Mouse (Mus musculus): Measurements from ENCODE around the gene Wfikkn1. TPM values are rescaled to one million over a fixed set of nuclear protein-coding genes. Genes with fewer than 3 reads are reported as not detected.

Wfikkn1 gene
- polyA plus RNA-seq, 1 experiment from 2014 or later, result 0.55 TPM

DNA sequence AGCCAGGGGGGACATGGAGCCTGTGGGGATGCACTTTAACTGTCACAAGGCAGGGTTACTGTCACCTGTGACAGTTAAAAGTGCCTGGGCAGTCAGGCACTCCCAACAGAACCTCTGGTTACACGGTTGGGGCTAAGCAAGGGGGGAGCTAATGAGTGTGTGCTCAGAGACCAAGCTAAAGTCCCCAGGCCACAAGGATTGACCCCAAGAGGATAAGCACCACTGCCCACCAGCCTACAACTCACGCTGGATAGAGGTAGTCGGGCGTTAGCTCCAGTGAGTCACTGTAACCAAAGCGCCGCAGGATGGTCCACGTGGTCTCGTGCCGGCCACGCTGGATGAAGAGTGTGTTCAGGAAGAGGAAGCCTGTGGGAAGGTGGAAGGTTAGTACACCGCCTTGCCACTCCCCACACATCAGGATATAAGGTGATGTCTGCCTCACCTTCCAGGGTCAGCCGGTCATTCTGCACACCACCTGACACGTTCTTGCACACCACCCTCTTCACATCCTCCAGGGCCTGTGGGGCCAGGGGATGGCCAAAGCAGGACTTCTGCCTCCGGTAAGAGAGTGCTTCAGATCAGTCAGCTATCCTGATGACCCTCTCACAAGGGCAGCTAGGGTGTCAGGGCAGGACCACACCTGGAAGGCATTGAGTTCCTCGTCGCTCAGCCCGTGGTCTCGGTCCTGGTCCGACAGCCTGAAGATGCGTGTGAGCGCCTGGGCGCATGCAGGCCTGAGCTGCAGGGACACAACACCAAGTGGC lies 39.4 kb downstream of the Wfikkn1 start, which contains the start of gene Gm20683:
Gm20683 (minus strand) TSS at position 647 of the 764 bp plus-strand sequence.
- no peaks in the 10 kb centered on the region for H3K9me3 ChIP-seq
- WGBS, result 93% methylated on average over 22 of the region's 22 CpGs
- H3K4me3 ChIP-seq (replicated peaks), result no peak within 1 kb of the TSS
- H3K4me1 ChIP-seq, result peaks cover 33% of the 10 kb centered on the region
- no peak within 1 kb of the TSS for H3K9ac ChIP-seq
- peaks cover 41% of the 10 kb centered on the region for H3K36me3 ChIP-seq
- no peaks in the 10 kb centered on the region for H3K27me3 ChIP-seq (replicated peaks)
- H3K4me2 ChIP-seq, result no peak within 1 kb of the TSS
- no peak within 1 kb of the TSS for H3K27ac ChIP-seq
- no peak for ATAC-seq (ENCODE audit: insufficient read depth, low FRiP score, low read depth)

DNA sequence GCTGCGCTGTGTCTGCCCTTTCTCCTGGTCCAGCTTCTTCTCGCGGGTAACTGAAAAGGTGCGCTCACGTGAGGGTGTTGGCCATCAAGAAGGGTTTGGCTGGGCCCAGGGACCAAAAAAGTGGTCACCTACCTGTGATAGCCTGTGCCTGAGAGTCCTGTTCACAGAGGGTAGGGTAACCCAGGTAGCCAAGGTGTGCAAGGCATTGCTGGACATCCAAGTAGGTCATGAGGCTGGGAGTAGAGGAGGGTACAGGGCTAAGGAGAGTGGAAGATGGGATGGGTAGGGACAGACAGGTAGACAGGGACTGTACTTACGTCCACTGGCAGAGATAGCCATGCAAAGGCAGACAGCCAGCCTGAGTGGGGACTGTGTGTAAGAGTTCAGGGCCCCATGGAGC lies 40.1 kb downstream of the Wfikkn1 start:
- Histone ChIP-seq H3K27ac (no peak overlapping the region), H3K36me3 (peaks cover 39% of the 10 kb centered on the region), H3K4me3 (replicated peaks) (no peak overlapping the region), H3K9me3 (no peaks in the 10 kb centered on the region), H3K4me2 (no peak overlapping the region), H3K9ac (no peak overlapping the region), H3K4me1 (peaks cover 41% of the 10 kb centered on the region), H3K27me3 (replicated peaks) (no peaks in the 10 kb centered on the region)
- ATAC-seq (ENCODE audit: insufficient read depth, low FRiP score, low read depth), result no peak
- WGBS, result 94% methylated on average over 6 of the region's 6 CpGs

DNA sequence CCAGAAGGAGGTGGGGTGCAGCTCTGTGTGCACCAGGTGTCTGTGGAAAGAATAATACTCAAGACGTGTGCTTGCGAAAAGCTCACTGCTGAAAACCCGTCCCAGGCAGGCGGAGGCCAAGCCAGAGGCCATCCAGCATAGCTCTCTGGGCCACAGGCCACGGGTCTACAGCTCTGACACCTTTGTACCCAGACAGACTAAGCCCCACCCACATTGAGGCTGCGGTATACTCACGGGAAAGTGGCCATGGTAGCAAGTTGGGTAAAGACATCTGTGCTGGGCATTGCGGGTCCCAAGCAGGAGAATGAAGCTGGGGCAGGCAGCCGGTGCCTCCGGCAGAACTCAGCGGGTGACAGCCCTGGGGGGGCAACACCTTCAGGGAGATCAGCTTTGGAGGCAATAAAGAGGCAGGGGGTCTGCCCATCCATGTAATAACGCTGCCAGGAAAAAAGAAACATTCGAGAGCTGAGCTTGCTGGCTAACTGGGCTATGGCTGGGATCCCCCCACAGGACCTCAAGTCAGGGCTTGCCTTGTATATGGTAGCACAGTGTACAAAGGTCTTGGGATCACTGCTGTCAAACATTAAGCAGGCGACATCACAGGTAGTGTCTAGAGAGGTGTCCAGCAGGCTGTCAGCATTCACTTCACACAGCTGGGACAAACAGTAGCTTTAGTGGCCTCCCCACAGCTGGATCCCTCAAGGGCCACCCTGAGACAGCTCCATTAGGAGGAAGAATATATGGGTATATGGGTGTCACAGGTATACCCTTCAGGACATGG lies 41.0 kb downstream of the Wfikkn1 start:
- Histone ChIP-seq H3K4me1 (peaks cover 45% of the 10 kb centered on the region), H3K36me3 (peaks cover 37% of the 10 kb centered on the region), H3K4me3 (replicated peaks) (no peak overlapping the region), H3K27me3 (replicated peaks) (no peaks in the 10 kb centered on the region), H3K27ac (no peak overlapping the region), H3K4me2 (no peak overlapping the region), H3K9ac (no peak overlapping the region), H3K9me3 (no peaks in the 10 kb centered on the region)
- WGBS, result 82% methylated on average over 14 of the region's 14 CpGs
- ATAC-seq (ENCODE audit: insufficient read depth, low FRiP score, low read depth), result no peak

DNA sequence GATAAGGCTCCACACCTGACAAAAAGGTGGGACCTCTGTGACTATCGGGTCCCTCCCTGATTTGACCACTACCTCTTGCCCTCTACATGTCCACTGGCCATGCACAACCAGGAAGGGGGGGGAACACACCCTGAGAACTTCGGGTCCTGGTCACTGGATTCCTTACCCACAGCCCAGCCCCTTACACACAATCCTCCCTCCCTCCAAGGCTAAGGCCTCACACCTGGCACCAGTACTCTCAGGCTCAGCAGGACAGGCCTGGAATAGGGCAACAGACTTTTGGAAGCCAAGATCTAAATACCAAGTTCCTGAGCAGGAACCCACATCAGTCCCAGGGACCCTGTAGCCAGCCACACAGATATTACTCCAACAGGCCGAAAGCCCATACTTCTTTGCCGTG lies 41.8 kb downstream of the Wfikkn1 start:
- Histone ChIP-seq H3K36me3 (peaks cover 37% of the 10 kb centered on the region), H3K4me1 (peaks cover 50% of the 10 kb centered on the region)

DNA sequence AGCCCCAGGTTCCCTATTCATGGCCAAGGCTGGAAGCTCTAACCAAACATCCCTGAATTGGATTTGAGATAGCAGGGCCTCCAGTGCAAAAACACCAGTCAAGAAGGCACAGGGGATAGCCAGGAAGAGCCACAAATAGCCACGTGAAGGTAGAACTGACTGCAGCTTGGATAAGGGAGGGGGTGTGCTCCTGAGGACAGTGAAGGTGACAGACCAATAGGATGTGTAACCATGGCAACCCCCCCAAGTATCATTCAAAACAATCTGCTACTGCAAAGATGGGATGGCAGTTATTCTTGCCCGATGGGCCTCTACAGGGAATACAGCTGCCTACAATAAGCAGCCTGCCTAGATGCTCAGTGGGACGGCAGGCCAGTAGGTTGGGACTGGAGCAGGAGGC lies 43.1 kb downstream of the Wfikkn1 start:
- Histone ChIP-seq H3K36me3 (peaks cover 37% of the 10 kb centered on the region), H3K27ac (peak overlapping the region; percentile 48), H3K27me3 (replicated peaks) (no peaks in the 10 kb centered on the region), H3K4me1 (peaks cover 44% of the 10 kb centered on the region), H3K4me3 (replicated peaks) (peak overlapping the region; percentile 39; the same call in 1 of the 2 replicates), H3K9me3 (no peaks in the 10 kb centered on the region), H3K4me2 (peak overlapping the region; percentile 81), H3K9ac (no peak overlapping the region)
- no peak for ATAC-seq (ENCODE audit: insufficient read depth, low FRiP score, low read depth)
- WGBS, result 52% methylated on average over 3 of the region's 3 CpGs

More for the DNA sequence above, 41.8 kb downstream of the Wfikkn1 start:
- 84% methylated on average over 4 of the region's 4 CpGs for WGBS
- Histone ChIP-seq H3K27ac (0 out of 2 replicates have a peak overlapping the region, but pooled peaks have one; percentile 31), H3K4me2 (no peak overlapping the region), H3K27me3 (replicated peaks) (no peaks in the 10 kb centered on the region), H3K9me3 (no peaks in the 10 kb centered on the region), H3K9ac (no peak overlapping the region), H3K4me3 (replicated peaks) (no peak overlapping the region)
- no peak for ATAC-seq (ENCODE audit: insufficient read depth, low FRiP score, low read depth)

DNA sequence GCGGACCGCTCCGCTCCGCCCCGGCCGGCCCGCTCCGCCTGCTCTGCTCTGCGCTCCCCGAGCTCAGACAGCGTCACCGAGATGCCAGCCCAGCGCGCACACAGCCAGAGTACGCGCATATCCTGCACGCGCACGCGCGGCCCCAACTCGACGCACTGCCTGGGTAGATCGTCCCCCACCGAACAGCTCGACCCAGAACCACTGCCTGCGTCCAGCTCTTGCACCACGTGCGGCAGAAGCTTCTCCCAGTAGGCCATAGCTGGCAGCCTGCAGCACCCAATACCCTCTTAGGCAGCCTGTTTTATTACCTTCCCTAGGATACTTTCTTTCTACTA lies 43.6 kb downstream of the Wfikkn1 start, which contains the start of gene Rhbdl1:
Rhbdl1 (minus strand) TSS at position 220 of the 335 bp plus-strand sequence.
- Histone ChIP-seq H3K4me3 (replicated peaks) (peak within 1 kb of the TSS; percentile 39), H3K9me3 (no peaks in the 10 kb centered on the region), H3K4me1 (peaks cover 45% of the 10 kb centered on the region), H3K4me2 (peak within 1 kb of the TSS; percentile 81), H3K36me3 (peaks cover 32% of the 10 kb centered on the region), H3K9ac (peak within 1 kb of the TSS; percentile 54), H3K27me3 (replicated peaks) (no peaks in the 10 kb centered on the region), H3K27ac (peak within 1 kb of the TSS; percentile 48)
- WGBS, result 2% methylated on average over 26 of the region's 29 CpGs
- ATAC-seq (ENCODE audit: insufficient read depth, low FRiP score, low read depth), result 0 out of 2 replicates have a peak, but pooled peaks have one; percentile 1

DNA sequence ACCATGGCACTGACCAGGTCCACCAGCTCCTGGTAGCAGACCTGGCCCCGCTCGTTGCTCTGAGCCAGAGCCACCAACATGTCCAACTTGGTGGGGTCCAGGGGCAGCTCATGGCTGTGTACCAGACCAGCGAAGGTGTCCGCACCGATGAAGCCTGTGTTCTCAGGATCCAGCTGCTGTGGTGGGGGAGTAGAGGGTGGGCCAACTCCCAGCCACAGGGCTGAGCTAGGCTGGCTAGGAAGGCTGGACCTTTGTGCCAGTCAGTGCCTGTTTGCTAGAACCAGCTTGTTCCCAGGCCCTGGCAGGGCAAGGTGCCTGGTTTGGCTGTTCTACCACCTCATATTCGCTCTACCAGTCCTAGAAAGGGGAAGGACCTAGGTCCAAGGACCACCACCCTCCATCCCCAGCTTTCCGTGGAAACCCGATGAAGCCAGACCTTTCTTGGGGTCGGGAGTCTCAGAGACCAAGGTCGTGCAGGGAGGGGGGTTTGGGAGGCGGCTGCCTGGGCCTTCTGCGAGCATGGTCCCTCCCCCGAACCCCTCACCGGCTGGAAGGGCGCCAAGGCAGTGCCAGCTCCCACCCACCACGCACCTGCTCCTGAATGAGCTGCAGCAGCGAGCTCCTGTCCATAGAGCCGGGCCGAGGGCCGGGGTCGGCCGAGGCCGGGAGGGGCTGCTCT lies 44.1 kb downstream of the Wfikkn1 start:
- H3K4me3 ChIP-seq (replicated peaks), result peak overlapping the region; percentile 39
- peaks cover 28% of the 10 kb centered on the region for H3K36me3 ChIP-seq
- peak overlapping the region; percentile 48 for H3K27ac ChIP-seq
- 27% methylated on average over 23 of the region's 23 CpGs for WGBS
- peaks cover 50% of the 10 kb centered on the region for H3K4me1 ChIP-seq
- peak overlapping the region; percentile 54 for H3K9ac ChIP-seq
- H3K4me2 ChIP-seq, result peak overlapping the region; percentile 81
- ATAC-seq (ENCODE audit: insufficient read depth, low FRiP score, low read depth), result no peak
- H3K27me3 ChIP-seq (replicated peaks), result no peaks in the 10 kb centered on the region
- H3K9me3 ChIP-seq, result no peaks in the 10 kb centered on the region

DNA sequence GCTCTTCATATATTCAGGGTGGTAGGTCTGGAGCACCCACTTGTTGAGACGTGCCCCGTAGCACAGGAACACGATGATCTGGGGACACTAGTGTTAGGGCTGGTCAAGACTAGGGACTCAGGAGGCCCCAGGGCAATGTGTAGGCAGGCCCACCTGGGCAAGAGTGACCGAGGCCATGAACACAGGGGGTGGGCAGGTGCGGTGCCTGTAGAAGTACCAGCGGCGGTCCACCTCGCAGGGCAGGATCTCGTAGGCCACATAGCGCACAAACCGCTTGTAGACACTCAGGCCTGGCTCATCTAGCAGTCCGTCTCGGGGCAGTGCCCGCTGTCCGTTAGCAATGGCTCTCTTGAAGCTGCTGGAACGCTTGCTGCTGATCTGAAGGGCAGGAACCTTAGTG lies 44.8 kb downstream of the Wfikkn1 start:
- Histone ChIP-seq H3K36me3 (peaks cover 28% of the 10 kb centered on the region), H3K4me2 (peak overlapping the region; percentile 81), H3K4me3 (replicated peaks) (no peak overlapping the region), H3K27ac (no peak overlapping the region; the same call in none of the 2 replicates), H3K4me1 (peaks cover 56% of the 10 kb centered on the region), H3K9ac (no peak overlapping the region), H3K9me3 (no peaks in the 10 kb centered on the region), H3K27me3 (replicated peaks) (no peaks in the 10 kb centered on the region)
- no peak for ATAC-seq (ENCODE audit: insufficient read depth, low FRiP score, low read depth)
- 90% methylated on average over 16 of the region's 16 CpGs for WGBS

DNA sequence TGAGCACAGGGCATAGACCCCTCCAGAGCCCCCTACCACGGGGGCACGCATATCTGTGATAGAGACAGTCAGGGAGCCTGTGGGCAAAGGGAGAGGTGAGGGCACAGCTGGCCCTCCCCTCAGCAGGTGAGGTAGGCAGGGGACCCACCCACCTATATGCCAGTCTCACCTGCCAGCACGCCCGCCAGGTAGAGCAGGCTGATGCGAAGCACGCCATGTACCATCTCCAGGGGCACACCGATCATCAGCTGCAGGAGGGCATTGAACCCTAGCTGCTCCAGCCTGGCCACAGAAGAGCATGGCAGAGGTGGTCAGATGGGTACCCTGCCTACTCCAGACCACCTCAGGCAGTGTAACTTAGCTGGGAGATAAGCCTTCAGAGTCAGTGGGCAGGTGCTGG lies 45.4 kb downstream of the Wfikkn1 start:
- H3K27me3 ChIP-seq (replicated peaks), result no peaks in the 10 kb centered on the region
- H3K9me3 ChIP-seq, result no peaks in the 10 kb centered on the region
- peak overlapping the region; percentile 23 for H3K27ac ChIP-seq
- ATAC-seq (ENCODE audit: insufficient read depth, low FRiP score, low read depth), result no peak
- H3K9ac ChIP-seq, result no peak overlapping the region
- H3K4me1 ChIP-seq, result peaks cover 62% of the 10 kb centered on the region
- 91% methylated on average over 7 of the region's 7 CpGs for WGBS
- peaks cover 27% of the 10 kb centered on the region for H3K36me3 ChIP-seq
- H3K4me3 ChIP-seq (replicated peaks), result no peak overlapping the region
- H3K4me2 ChIP-seq, result peak overlapping the region; percentile 81

DNA sequence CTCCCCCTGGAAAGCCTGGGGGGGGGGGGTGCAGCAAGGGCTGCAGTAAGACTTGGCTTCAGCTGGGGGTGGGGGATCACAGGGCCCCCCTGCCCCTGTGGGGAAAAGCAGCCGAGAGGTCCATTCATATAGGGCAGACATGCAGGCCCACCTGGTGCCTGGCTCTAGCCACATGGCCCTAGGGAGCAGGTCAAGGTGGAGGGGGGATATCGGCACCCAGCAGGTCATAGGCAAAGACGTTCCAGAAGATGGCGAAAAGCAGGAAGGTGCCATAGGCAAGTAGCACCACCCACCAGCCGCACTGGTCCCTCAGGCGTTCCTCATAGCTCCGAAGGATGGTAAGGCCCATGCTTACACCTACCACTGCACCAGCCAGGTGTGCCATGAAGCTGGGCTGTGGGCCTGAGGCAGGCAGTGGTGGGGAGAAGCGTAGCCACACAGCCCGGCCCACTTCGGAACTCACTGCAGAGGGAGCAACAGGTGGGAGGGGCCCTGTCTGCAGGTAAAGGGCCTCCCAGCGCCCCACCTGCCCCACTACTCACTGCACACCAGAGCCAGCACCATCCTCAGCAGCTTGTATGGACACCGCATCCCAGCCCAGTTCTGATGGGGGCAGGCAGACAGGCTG lies 45.9 kb downstream of the Wfikkn1 start:
- peak overlapping the region; percentile 70; the same call in 1 of the 2 replicates for H3K9ac ChIP-seq
- H3K27me3 ChIP-seq (replicated peaks), result no peaks in the 10 kb centered on the region
- H3K9me3 ChIP-seq, result no peaks in the 10 kb centered on the region
- peak overlapping the region; percentile 81 for H3K4me2 ChIP-seq
- no peak overlapping the region for H3K27ac ChIP-seq
- H3K4me1 ChIP-seq, result peaks cover 67% of the 10 kb centered on the region
- WGBS, result 82% methylated on average over 12 of the region's 12 CpGs
- ATAC-seq (ENCODE audit: insufficient read depth, low FRiP score, low read depth), result no peak
- H3K36me3 ChIP-seq, result peaks cover 23% of the 10 kb centered on the region
- H3K4me3 ChIP-seq (replicated peaks), result peak overlapping the region; percentile 89

DNA sequence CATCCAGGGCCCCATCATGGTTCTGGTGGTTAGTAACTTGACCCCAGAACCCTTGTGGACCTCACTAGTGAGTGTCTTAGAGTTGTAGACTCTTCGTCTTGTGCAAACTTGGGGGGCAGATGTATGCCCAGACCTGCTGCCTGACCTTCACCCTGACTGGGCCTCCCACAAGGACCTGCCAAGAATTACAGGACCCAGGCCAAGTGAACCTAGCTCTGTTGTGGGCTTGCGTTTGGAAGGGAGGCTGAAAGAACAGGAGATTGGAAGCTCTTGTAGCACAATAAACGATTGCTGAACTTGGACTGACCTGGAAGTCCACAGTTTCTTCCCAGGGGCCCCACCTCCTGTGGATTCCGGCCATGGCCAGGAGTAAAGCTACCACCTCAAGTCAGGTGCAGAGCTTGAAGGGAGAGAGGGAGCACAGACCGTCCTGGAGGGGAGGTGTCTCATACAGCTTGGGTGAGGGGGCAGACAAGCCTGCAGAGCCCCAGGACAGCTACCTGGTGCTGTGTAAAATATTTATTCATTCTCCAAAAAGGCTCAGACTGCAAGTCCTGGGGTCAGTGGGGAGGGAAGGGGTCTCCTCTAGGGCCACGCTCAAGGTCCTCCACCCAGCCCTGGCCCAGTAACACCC lies 46.6 kb downstream of the Wfikkn1 start:
- Histone ChIP-seq H3K36me3 (peaks cover 17% of the 10 kb centered on the region), H3K4me2 (peak overlapping the region; percentile 81), H3K4me3 (replicated peaks) (peak overlapping the region; percentile 89), H3K27me3 (replicated peaks) (no peaks in the 10 kb centered on the region), H3K9ac (peak overlapping the region; percentile 70), H3K27ac (peak overlapping the region; percentile 97), H3K9me3 (no peaks in the 10 kb centered on the region), H3K4me1 (peaks cover 73% of the 10 kb centered on the region)
- 15% methylated on average over 6 of the region's 6 CpGs for WGBS
- no peak for ATAC-seq (ENCODE audit: insufficient read depth, low FRiP score, low read depth)

Data from stomach, embryonic 15.5 days (tissue).